Mouse (Mus musculus): ENCODE data around the gene Tldc2. TPM values are rescaled to one million over a fixed set of nuclear protein-coding genes. Genes with fewer than 3 reads are reported as not detected.

Gene Tldc2
- total and polyA plus RNA-seq, 3 experiments = not detected

DNA sequence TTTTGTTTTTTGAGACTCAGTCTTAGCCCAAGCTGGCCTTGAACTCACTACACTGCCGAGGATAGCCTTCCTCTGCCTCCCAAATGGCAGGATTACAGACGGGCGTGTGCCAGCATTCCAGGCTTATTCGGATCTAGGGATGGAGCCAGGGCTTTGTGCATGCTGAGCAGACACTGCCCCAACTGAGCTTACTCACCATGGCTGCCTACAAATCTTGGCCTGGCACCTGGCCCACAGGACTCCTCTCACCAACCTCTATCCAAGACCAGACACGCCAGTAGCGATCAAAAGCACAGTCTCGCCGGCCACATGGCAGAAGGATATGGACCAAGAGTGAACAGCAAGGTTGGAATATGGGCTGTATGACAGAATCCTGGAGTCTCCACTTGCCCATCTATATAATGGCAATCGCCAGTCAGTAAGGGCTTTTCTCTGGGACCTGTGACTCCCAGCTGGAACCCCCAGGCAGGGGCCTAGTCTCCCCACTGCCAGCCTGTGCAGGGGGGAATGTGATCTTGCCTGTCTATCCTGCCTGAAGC, 12.6 kb upstream of the Tldc2 start:
- H3K27me3 ChIP-seq (replicated peaks) = peaks cover 23% of the 10 kb centered on the region
- no peak overlapping the region for H3K27ac ChIP-seq (ENCODE audit: insufficient read depth, low read depth)
- H3K4me2 ChIP-seq (ENCODE audit: insufficient read depth, low read depth, poor library complexity, severe bottlenecking) = no peak overlapping the region
- H3K79me2 ChIP-seq (replicated peaks; ENCODE audit: control insufficient read depth, extremely low read depth, insufficient read depth, poor library complexity, severe bottlenecking) = no peaks in the 10 kb centered on the region
- no peaks in the 10 kb centered on the region for H3K36me3 ChIP-seq (replicated peaks in 1 of 2; ENCODE audit: control insufficient read depth in 1 of 2, insufficient read depth in 1 of 2, low read length in 1 of 2)
- H3K4me3 ChIP-seq (replicated peaks in 1 of 3; ENCODE audit: low read depth in 2 of 3, low read length in 2 of 3, poor library complexity in 1 of 3) = no peak overlapping the region
- in situ Hi-C loops (cut with MboI; ENCODE audit: low pct_ligation_motif_present, low pct_unique_long_range_greater_than_20kb, low sequenced_read_pairs) (no loop called here), dilution Hi-C loops (cut with MboI; ENCODE audit: extremely low pct_ligation_motif_present, extremely low pct_unique_long_range_greater_than_20kb, low sequenced_read_pairs) (no loop called here)
- TF ChIP-seq RCOR1 (conservative IDR thresholded peaks at IDR 0.05; ENCODE audit: low read depth, low read length) (no peak), UBTF (IDR thresholded peaks at IDR 0.05; ENCODE audit: low read depth, low read length) (no peak), SMC3 (IDR thresholded peaks at IDR 0.05; ENCODE audit: low read depth, low read length) (no peak), MAZ (IDR thresholded peaks at IDR 0.05; ENCODE audit: low read depth, low read length) (no peak), USF2 (conservative IDR thresholded peaks at IDR 0.05; ENCODE audit: low read depth, low read length) (no peak)
- H3K4me1 ChIP-seq (ENCODE audit: control insufficient read depth in 1 of 2, insufficient read depth in 2 of 2) = peaks cover 32 to 56% of the 10 kb centered on the region in 2 experiments
- no peak for DNase-seq (ENCODE audit: extremely low read depth)
- no peak overlapping the region for H3K9ac ChIP-seq (ENCODE audit: insufficient read depth, low read depth)
- H3K9me3 ChIP-seq (replicated peaks; ENCODE audit: low read length) = no peaks in the 10 kb centered on the region

DNA sequence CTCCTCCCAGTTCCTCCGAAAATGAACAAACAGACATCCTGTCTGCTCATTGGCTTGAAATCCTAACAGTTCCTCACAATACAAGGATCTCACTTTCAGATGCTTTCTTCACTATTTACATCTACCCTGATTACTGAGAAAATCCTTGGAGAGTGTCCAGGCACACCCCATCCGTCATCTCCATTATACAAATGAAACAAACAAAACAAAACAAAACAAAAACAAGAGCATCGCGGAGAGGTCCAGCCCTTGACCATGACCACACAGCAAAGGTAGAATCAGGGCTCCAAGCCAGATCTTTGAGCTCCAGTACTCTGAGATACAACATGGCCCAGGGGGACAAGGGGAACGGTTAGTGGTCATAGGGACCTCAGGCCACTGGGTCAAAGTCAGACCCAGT, 12.1 kb upstream of the Tldc2 start:
- H3K4me2 ChIP-seq (ENCODE audit: insufficient read depth, low read depth, poor library complexity, severe bottlenecking) = no peak overlapping the region
- H3K9ac ChIP-seq (ENCODE audit: insufficient read depth, low read depth) = no peak overlapping the region
- H3K27ac ChIP-seq (ENCODE audit: insufficient read depth, low read depth) = no peak overlapping the region
- no peak for DNase-seq (ENCODE audit: extremely low read depth)
- no peaks in the 10 kb centered on the region for H3K36me3 ChIP-seq (replicated peaks in 1 of 2; ENCODE audit: control insufficient read depth in 1 of 2, insufficient read depth in 1 of 2, low read length in 1 of 2)
- no peak overlapping the region for H3K4me3 ChIP-seq (replicated peaks in 1 of 3; ENCODE audit: low read depth in 2 of 3, low read length in 2 of 3, poor library complexity in 1 of 3)
- H3K79me2 ChIP-seq (replicated peaks; ENCODE audit: control insufficient read depth, extremely low read depth, insufficient read depth, poor library complexity, severe bottlenecking) = no peaks in the 10 kb centered on the region
- no peaks in the 10 kb centered on the region for H3K9me3 ChIP-seq (replicated peaks; ENCODE audit: low read length)
- dilution Hi-C loops (cut with MboI; ENCODE audit: extremely low pct_ligation_motif_present, extremely low pct_unique_long_range_greater_than_20kb, low sequenced_read_pairs) = no loop called here
- H3K4me1 ChIP-seq (ENCODE audit: control insufficient read depth in 1 of 2, insufficient read depth in 2 of 2) = peaks cover 27 to 51% of the 10 kb centered on the region in 2 experiments
- TF ChIP-seq SIN3A (IDR thresholded peaks at IDR 0.05; ENCODE audit: low read length) (no peak), USF1 (IDR thresholded peaks at IDR 0.05; ENCODE audit: low read depth, low read length) (no peak), BHLHE40 (IDR thresholded peaks at IDR 0.05; ENCODE audit: low read depth, low read length) (no peak), GABPA (IDR thresholded peaks at IDR 0.05; ENCODE audit: insufficient replicate concordance, low read depth, low read length) (no peak), NRF1 (IDR thresholded peaks at IDR 0.05; ENCODE audit: low read depth, low read length) (no peak), HCFC1 (IDR thresholded peaks at IDR 0.05; ENCODE audit: low read depth, low read length) (no peak), UBTF (IDR thresholded peaks at IDR 0.05; ENCODE audit: low read depth, low read length) (no peak), EP300 (IDR thresholded peaks at IDR 0.05; ENCODE audit: low read length) (no peak), RAD21 (IDR thresholded peaks at IDR 0.05; ENCODE audit: low read depth, low read length) (no peak), KAT2A (IDR thresholded peaks at IDR 0.05; ENCODE audit: insufficient replicate concordance, low read length) (no peak), SMC3 (IDR thresholded peaks at IDR 0.05; ENCODE audit: low read depth, low read length) (no peak), PAX5 (IDR thresholded peaks at IDR 0.05; ENCODE audit: low read length) (no peak)
- peaks cover 28% of the 10 kb centered on the region for H3K27me3 ChIP-seq (replicated peaks)
- in situ Hi-C loops (cut with MboI; ENCODE audit: low pct_ligation_motif_present, low pct_unique_long_range_greater_than_20kb, low sequenced_read_pairs) = loop anchor here (25.0 kb wide), 1 partner anchor 187 kb away; the partner anchor contains the start of gene Sla2

All from CH12.LX (cell line).